Mouse (Mus musculus) CH12.LX (cell line): ENCODE data around the gene Ktn1. TPM values are rescaled to one million over a fixed set of nuclear protein-coding genes. Genes with fewer than 3 reads are reported as not detected.

ENCODE experiments used
- DNase-seq: peaks from one replicate; pipeline ENCODE4 v3.0.0-alpha.2; 2013; ENCODE audit errors: extremely low read depth
- H3K27ac ChIP-seq: 2 replicates; pipeline ENCODE4 v1.5.1; 2012; ENCODE audit warnings: low read depth, mild to moderate bottlenecking, control low read depth, moderate library complexity; ENCODE audit not compliant: insufficient read depth
- H3K27me3 ChIP-seq: replicated peaks from 2 replicates; pipeline ENCODE3; 2012; ENCODE audit warnings: inconsistent platforms
- H3K36me3 ChIP-seq, 2 experiments: replicated peaks in 1 of 2; 2 replicates each; pipeline versions ENCODE3 to v1.6.1; 2012; ENCODE audit warnings: inconsistent platforms in 1 of 2, low read length in 1 of 2, mild to moderate bottlenecking in 1 of 2, mixed read lengths in 1 of 2, moderate library complexity in 1 of 2; ENCODE audit not compliant: control insufficient read depth in 1 of 2, insufficient read depth in 1 of 2
- H3K4me1 ChIP-seq, 2 experiments: 2 replicates each; pipeline ENCODE4 v1.6.1; 2012; ENCODE audit warnings: inconsistent platforms in 1 of 2, moderate library complexity in 1 of 2; ENCODE audit not compliant: insufficient read depth in 2 of 2, control insufficient read depth in 1 of 2
- H3K4me2 ChIP-seq: 2 replicates; pipeline ENCODE4 v1.6.1; 2012; ENCODE audit warnings: low read depth, mild to moderate bottlenecking, control low read depth; ENCODE audit not compliant: poor library complexity, insufficient read depth, severe bottlenecking
- H3K4me3 ChIP-seq, 3 experiments: fragments of 150-350 bp in 1 of 3; sonication (generic) in 1 of 3; replicated peaks in 1 of 3; 2 replicates each; pipeline versions ENCODE3 to v1.5.1; 2011 to 2012; ENCODE audit warnings: low read depth in 2 of 3, low read length in 2 of 3, mild to moderate bottlenecking in 2 of 3, moderate library complexity in 2 of 3, control low read depth in 1 of 3, improper control_type of control experiment in 1 of 3, inconsistent platforms in 1 of 3, mixed read lengths in 1 of 3; ENCODE audit not compliant: poor library complexity in 1 of 3
- H3K79me2 ChIP-seq: replicated peaks from 2 replicates; pipeline ENCODE4 v1.6.1; 2012; ENCODE audit warnings: mild to moderate bottlenecking, moderate library complexity; ENCODE audit not compliant: control insufficient read depth, poor library complexity, insufficient read depth, severe bottlenecking; ENCODE audit errors: extremely low read depth
- H3K9ac ChIP-seq: 2 replicates; pipeline ENCODE4 v1.6.1; 2012; ENCODE audit warnings: low read depth, mild to moderate bottlenecking, control low read depth, moderate library complexity; ENCODE audit not compliant: insufficient read depth
- H3K9me3 ChIP-seq: replicated peaks from 2 replicates; pipeline ENCODE3; 2012; ENCODE audit warnings: low read length, inconsistent platforms, mixed read lengths
- BHLHE40 ChIP-seq: IDR thresholded peaks from 2 replicates; pipeline ENCODE4 v1.6.1; 2011; ENCODE audit warnings: mild to moderate bottlenecking, low read depth, low read length, improper control_type of control experiment
- CHD2 ChIP-seq: IDR thresholded peaks from 2 replicates; pipeline ENCODE4 v1.6.1; 2011; ENCODE audit warnings: low read length, improper control_type of control experiment
- E2F4 ChIP-seq: IDR thresholded peaks from 2 replicates; pipeline ENCODE4 v1.6.1; 2011; ENCODE audit warnings: low read depth, low read length, improper control_type of control experiment; ENCODE audit not compliant: insufficient replicate concordance
- EP300 ChIP-seq: IDR thresholded peaks from 2 replicates; pipeline ENCODE4 v1.6.1; 2011; ENCODE audit warnings: low read length, improper control_type of control experiment
- ETS1 ChIP-seq: conservative IDR thresholded peaks from 2 replicates; pipeline ENCODE4 v1.6.1; 2012; ENCODE audit warnings: low read depth, mild to moderate bottlenecking, inconsistent platforms, low read length, improper control_type of control experiment, moderate library complexity
- KAT2A ChIP-seq: IDR thresholded peaks from 2 replicates; pipeline ENCODE4 v1.6.1; 2012; ENCODE audit warnings: low read length, improper control_type of control experiment, inconsistent platforms; ENCODE audit not compliant: insufficient replicate concordance
- MAFK ChIP-seq: IDR thresholded peaks from 2 replicates; pipeline ENCODE4 v1.6.1; 2011; ENCODE audit warnings: low read length, improper control_type of control experiment; ENCODE audit not compliant: insufficient replicate concordance
- MAZ ChIP-seq: IDR thresholded peaks from 2 replicates; pipeline ENCODE4 v1.6.1; 2012; ENCODE audit warnings: low read depth, mild to moderate bottlenecking, inconsistent platforms, low read length, improper control_type of control experiment, moderate library complexity
- MXI1 ChIP-seq: IDR thresholded peaks from 2 replicates; pipeline ENCODE4 v1.6.1; 2011; ENCODE audit warnings: mild to moderate bottlenecking, low read depth, low read length, improper control_type of control experiment
- MYC ChIP-seq: IDR thresholded peaks from 2 replicates; pipeline ENCODE4 v1.6.1; 2011; ENCODE audit warnings: low read depth, mild to moderate bottlenecking, improper control_type of control experiment, low read length
- NELFE ChIP-seq: IDR thresholded peaks from 2 replicates; pipeline ENCODE4 v1.6.1; 2011; ENCODE audit warnings: low read depth, low read length, improper control_type of control experiment
- PAX5 ChIP-seq: IDR thresholded peaks from 2 replicates; pipeline ENCODE4 v1.6.1; 2012; ENCODE audit warnings: low read length, inconsistent platforms, mixed read lengths
- POLR2A ChIP-seq: IDR thresholded peaks from 2 replicates; pipeline ENCODE4 v1.6.1; 2011; ENCODE audit warnings: low read depth, mild to moderate bottlenecking, improper control_type of control experiment, low read length
- RCOR1 ChIP-seq: conservative IDR thresholded peaks from 2 replicates; pipeline ENCODE4 v1.6.1; 2012; ENCODE audit warnings: low read depth, mild to moderate bottlenecking, inconsistent platforms, low read length, improper control_type of control experiment
- SIN3A ChIP-seq: IDR thresholded peaks from 2 replicates; pipeline ENCODE4 v1.6.1; 2012; ENCODE audit warnings: low read length, improper control_type of control experiment, inconsistent platforms
- TCF12 ChIP-seq: IDR thresholded peaks from 2 replicates; pipeline ENCODE4 v1.6.1; 2014; ENCODE audit warnings: low read depth, mild to moderate bottlenecking, inconsistent platforms, low read length, improper control_type of control experiment
- UBTF ChIP-seq: IDR thresholded peaks from 2 replicates; pipeline ENCODE4 v1.6.1; 2012; ENCODE audit warnings: low read depth, mild to moderate bottlenecking, inconsistent platforms, low read length, improper control_type of control experiment, moderate library complexity
- ZC3H11A ChIP-seq: IDR thresholded peaks from 2 replicates; pipeline ENCODE4 v1.6.1; 2012; ENCODE audit warnings: low read depth, mild to moderate bottlenecking, inconsistent platforms, low read length, improper control_type of control experiment
- ZNF384 ChIP-seq: IDR thresholded peaks from 2 replicates; pipeline ENCODE4 v1.6.1; 2012; ENCODE audit warnings: low read depth, low read length, improper control_type of control experiment, inconsistent platforms
- dilution Hi-C: fragments of 300-500 bp; cut with MboI; formaldehyde crosslinking; loops from 2 replicates; pipeline ENCODE4 v1.14.3; 2020; ENCODE audit warnings: low sequenced_read_pairs; ENCODE audit not compliant: extremely low pct_unique_long_range_greater_than_20kb, extremely low pct_ligation_motif_present
- in situ Hi-C: fragments of 300-500 bp; cut with MboI; formaldehyde crosslinking; loops from 3 replicates; pipeline ENCODE4 v1.14.3; 2019; ENCODE audit warnings: low sequenced_read_pairs, low pct_ligation_motif_present, low pct_unique_long_range_greater_than_20kb, mixed read lengths
- polyA plus RNA-seq: library from polyadenylated mRNA; unstranded; fragments of >175 nt; gene quantifications from 2 replicates; pipeline ENCODE4 v1.2.1, GENCODE M21; 2012; ENCODE audit warnings: low read depth; ENCODE audit not compliant: insufficient read length
- total RNA-seq, 2 experiments: library from RNA; depleted of rRNA; stranded (reverse); fragments of 300-350 nt in 1 of 2; fragments of >200 nt in 1 of 2; gene quantifications; 2 replicates each; pipeline ENCODE4 v1.2.3; 2012 to 2014

Ktn1 gene
- total and polyA plus RNA-seq, 3 experiments = 23.2 to 56.5 (median 25.6) TPM

DNA sequence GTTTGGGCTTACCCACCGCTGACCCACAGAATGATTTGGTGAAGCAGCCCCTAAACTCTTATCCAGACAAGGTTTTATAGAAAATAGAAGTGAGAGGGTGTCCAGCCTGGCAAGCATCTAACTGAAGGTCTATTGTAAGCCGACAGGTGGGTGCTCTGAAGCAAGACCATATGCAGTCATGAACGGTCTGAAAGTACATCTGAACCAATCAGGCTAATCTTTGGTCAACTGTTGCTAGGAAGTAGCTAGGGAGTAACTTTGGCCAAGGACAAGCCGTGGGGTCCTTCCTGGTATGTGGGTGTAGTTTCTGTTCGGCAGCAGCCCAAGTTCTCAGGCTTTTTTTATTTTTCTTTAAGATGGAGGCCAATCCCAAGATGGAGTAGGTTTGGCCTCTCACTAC is 29.4 kb upstream of the Ktn1 start:
- Histone ChIP-seq H3K79me2 (no peaks in the 10 kb centered on the region), H3K4me1 (peaks cover 0 to 26% of the 10 kb centered on the region in 2 experiments; a peak in 2 of 4 replicates), H3K4me3 (no peak overlapping the region), H3K27me3 (no peaks in the 10 kb centered on the region), H3K27ac (no peak overlapping the region), H3K9ac (no peak overlapping the region), H3K4me2 (0 out of 2 replicates have a peak overlapping the region, but pooled peaks have one; percentile 7), H3K36me3 (no peaks in the 10 kb centered on the region), H3K9me3 (peaks cover 2% of the 10 kb centered on the region)
- TF ChIP-seq MYC (no peak), SIN3A (no peak), EP300 (no peak), TCF12 (peak; percentile 47; the same call in 1 of the 2 replicates), UBTF (no peak), KAT2A (no peak), ZNF384 (peak; percentile 49; the same call in 1 of the 2 replicates), MAFK (no peak), E2F4 (no peak), MAZ (no peak), ZC3H11A (no peak), ETS1 (peak; percentile 62), CHD2 (peak; percentile 91), POLR2A (0 out of 2 replicates have a peak, but pooled peaks have one; percentile 15), NELFE (0 out of 2 replicates have a peak, but pooled peaks have one; percentile 9)
- peak; percentile 83 for DNase-seq
- in situ Hi-C loops (no loop called here), dilution Hi-C loops (no loop called here)

GRCm38 (mm10) chr14:47621901-47622300 is 26.3 kb upstream of the Ktn1 start:
- H3K4me1 ChIP-seq = peaks cover 1 to 48% of the 10 kb centered on the region in 2 experiments; a peak in 3 of 4 replicates
- dilution Hi-C loops = no loop called here
- in situ Hi-C loops = no loop called here
- no peak overlapping the region for H3K27ac ChIP-seq
- TF ChIP-seq PAX5 (no peak), UBTF (no peak), SIN3A (no peak), CHD2 (no peak), E2F4 (no peak), EP300 (no peak), MXI1 (no peak), RCOR1 (no peak), BHLHE40 (no peak)
- H3K9ac ChIP-seq = no peak overlapping the region
- peaks cover 2% of the 10 kb centered on the region for H3K9me3 ChIP-seq
- DNase-seq = no peak
- H3K4me3 ChIP-seq = no peak overlapping the region
- no peaks in the 10 kb centered on the region for H3K27me3 ChIP-seq
- H3K36me3 ChIP-seq = no peaks in the 10 kb centered on the region
- no peak overlapping the region for H3K4me2 ChIP-seq
- H3K79me2 ChIP-seq = no peaks in the 10 kb centered on the region
